Mouse (Mus musculus) layer of hippocampus, adult 11-12 months (tissue): Measurements from ENCODE around the gene Mta3.
A peak's percentile ranks its signal among the peaks of the same experiment; 100 is the strongest.

Experiments
- DNase-seq: peaks from one replicate; pipeline ENCODE4 v3.0.0; 2022; ENCODE audit warnings: low spot score

Gene Mta3

DNA sequence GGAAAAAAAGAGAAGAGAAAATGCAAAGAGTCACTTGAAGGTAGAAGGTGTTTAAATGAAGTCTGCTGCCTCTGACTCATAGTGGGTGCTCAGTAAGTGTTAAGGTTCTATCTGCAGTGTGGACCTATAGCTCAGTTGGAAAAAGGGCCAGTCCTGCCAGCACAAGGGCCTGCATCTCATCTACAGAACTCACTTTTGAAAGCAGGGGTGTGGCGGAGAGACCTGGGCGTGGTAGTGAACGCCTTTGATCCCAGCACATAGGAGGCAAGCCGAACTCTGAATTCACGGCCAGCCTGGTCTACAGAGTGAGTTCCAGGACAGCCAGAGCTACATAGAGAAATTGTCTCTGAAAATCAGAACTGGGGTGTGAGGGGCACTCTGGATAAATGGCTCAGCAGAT, 104.3 kb downstream of the Mta3 start:
- no peak for DNase-seq

DNA sequence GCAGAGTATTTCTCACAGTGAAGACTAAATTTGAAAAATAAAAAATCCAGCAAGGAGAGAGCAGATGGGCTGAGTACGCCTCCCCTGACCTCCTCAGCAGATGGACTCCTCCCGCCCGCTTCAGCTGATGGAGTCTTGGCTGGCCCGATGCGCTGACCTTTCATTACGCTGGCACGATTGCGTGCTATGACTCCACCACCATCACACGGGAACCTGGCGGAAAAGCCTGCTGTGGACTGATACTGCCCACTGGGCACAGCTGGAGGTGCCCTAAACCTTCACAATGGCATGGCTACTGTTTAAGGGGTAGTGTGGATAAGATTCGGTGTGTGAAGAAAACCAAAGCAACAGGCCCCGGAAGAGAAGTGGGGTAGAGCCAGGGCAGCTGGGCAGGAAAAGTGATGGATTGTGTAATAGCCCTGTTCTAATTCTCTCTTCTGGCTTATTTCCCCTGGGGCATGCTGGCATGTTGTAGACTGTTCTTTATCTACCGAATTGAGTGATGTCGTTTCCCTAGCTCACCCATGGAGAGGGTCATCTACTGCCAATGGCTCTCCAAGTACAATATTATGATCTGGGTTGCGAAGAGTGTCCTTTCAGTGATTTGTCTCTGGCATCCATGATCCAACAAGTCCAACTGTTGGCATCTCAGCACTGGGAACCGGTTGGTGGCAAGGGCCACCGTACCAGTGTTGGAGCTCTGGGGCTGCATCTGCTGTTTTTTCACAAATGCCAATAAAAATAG, 106.4 kb downstream of the Mta3 start:
- peak; percentile 37 for DNase-seq

DNA sequence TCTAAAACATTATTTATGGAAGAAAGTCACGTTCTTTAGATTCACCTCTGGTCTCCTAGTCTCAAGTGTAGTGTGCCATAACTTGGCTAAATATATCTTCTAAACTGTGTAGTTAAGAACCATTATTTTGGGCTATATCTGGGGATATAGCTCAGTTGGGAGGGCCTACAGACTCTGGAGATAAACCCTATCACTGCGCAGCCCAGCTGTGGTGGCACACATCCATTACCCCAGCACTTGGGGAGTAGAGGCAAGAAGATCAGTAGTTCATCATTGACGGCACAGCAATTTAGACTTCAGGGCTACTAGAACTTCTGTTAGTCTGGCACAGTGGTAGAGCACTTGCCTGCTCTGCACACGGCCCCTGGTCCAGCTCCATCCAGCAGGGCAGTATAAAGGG, 107.1 kb downstream of the Mta3 start:
- no peak for DNase-seq

DNA sequence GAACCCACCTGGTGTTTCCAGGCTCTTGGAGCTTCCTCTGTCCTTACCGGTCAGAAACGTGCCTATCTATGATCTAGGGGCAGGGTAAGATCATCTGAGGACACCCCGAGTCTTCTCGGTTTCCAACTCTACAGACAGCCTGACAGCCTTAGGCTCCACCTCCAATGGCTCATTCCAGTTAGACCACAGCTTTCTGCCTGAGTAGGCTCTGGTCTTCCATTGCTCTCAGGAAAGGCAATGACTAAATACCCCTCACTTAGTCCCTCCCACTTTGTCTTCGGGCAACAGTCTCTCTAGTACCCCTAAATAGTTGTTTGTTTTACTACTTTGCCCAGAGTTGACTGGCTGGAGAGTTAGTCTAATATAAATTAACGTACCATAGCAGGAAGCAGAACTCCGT, 111.0 kb downstream of the Mta3 start:
- DNase-seq, result no peak

DNA sequence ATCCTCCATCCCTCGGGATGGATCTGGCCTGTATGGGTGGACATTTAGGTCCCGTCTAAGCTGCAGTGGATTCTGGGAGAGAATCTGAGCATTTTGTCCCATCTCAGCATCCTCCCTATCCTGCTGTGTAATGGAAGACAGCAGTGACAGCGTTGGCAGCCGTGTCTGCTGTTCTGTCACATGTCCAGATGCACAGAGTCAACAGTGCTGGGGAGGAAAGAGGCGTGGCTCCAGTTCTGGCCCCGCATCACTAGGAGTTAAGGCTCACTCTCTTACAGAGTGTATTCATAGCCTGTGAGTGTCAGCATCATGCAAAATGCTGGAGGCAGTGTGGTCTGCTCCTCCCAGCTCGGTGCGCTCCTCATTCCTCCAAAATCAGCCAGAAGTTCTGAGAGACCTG, 113.5 kb downstream of the Mta3 start:
- no peak for DNase-seq

DNA sequence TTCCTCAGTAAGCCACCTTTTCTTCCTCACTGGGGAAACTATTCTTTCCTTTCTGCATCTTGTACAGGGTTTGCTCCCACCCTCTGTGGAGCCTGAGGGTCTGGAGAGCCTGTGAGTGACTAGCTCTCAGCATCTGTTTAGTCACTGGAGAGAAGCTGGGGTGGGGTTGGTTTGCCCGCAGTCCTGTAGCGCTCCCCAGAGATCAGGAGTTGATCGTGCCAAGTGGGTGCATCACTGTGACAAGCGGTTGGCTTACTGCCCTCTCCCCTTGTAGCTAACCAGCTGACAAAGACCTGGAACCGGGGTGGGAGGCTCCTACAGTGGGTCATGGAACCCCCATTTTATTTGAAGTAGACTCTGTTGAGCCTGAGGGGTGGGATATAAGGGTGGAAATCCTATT, 114.7 kb downstream of the Mta3 start:
- DNase-seq, result no peak

DNA sequence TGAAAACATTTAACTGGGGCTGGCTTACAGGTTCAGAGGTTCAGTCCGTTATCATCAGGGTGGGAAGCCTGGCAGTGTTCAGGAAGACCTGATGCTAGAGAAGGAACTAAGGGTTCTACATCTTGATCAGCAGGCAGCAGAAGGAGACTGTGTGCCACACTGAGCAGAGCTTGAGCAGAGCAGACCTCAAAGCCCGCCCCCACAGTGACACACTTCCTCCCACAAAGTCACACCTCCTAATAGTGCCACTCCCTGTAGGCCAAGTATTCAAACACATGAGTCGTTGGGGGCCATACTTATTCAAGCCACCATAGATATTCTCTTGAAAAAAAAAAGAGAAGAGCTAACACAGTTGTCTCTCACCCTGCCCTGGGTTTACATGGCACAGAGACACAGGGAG, 115.9 kb downstream of the Mta3 start:
- DNase-seq, result no peak

DNA sequence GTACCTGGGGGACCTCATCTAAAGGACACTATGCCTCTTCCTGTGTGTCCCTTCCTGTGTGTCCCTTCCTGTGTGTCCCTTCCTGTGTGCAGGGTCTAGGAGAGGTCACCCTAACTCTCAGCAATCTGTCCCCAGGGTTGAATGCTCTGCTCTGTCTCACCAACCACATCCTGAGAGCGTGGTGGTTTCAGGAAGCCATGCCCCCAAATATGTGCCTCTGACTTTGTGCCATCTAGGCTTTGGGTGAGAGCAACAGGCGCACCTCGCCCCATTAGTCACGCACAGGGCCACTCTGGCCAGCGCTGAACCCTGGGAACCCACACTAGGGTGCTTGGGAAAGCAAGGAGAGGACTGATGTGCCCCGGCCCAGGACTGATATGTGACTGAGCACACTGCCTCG, 117.9 kb downstream of the Mta3 start:
- no peak for DNase-seq

DNA sequence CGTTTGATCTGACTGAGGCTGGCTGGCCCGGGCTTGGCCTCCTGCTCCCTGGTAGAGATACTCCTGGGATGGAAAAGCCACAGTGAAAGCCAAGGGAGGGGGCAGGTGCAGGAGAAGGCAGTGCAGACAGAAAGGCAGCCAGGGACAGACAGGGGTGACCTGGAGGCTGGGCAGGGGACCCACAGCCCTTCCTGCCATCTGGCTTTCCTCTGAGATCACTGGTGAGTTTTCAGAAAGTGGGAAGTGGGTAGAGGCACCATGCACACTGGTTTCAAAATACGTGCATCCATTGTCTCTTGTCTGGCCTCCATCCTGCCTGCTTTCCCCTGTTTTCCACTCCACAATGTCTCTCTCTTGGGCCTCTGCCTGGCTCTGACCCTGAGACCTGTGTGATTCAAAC, 123.4 kb downstream of the Mta3 start:
- DNase-seq, result no peak

DNA sequence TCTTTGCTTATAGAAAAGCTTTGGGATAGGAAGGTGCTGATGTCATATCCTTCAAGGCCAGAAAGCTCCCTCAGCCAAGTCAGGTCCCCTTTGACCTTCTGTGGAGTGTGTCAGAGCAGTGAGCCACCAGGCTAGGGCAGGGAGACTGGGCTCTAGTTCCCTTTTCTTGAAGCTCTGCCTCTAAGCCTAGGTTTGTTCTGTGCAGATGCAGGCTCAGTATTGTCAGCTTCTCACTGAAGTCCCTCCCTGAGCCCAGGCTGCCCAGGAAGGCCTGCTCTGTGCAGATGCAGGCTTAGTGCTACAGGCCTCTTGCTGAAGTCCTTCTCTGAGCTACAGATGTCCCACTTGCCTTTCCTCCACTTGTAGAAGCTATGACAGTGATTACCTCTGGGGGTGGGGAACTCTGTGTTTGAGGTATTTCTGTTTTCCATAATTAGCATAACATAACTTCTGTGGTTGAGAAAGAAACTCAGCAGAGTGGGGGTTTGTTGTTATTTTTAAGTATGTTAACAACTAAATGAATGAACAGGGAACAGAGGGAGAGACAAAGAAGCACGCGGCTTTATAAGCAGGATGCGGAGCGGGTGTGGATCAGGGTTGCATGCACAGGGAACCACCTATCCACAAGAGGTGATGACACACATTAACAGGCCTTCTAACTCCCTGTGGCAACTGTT, 124.8 kb downstream of the Mta3 start:
- no peak for DNase-seq

DNA sequence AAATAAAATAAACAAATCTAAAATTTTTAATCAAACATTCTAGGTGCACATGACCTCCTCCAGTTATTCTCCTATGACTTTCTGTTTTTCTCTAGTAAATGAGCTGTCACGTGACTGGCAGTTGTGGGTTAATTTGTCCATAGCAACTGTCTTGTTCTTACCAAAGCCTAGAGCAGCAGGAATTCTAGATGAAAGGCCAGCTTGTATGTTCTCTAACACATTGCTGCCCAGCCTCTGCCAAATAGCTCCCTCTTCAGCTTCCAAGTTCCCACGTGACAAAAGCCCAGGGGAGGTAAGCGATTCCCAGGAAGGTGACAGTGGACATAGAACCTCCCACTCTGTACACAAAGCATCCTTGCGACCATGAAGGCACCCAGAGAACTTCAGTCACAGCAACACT, 128.2 kb downstream of the Mta3 start:
- DNase-seq, result no peak

DNA sequence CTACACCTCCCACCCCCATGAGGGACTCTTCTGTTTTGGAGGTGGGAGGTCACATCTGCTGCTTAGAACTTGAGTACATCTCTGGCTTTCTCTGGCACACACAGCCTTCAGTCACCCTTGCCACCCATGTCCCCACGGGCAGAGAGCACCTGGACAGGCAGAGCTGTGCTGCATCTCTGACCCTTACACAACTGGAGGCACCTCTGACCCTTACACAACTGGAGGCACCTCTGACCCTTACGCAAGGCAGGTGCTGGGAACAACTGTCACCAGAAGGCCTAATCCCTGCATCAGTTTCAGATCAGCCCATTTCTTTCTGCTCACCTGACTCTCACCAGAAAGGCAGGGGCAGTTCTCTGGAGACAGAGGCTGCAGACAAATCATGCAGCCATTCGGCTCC, 130.1 kb downstream of the Mta3 start:
- no peak for DNase-seq

DNA sequence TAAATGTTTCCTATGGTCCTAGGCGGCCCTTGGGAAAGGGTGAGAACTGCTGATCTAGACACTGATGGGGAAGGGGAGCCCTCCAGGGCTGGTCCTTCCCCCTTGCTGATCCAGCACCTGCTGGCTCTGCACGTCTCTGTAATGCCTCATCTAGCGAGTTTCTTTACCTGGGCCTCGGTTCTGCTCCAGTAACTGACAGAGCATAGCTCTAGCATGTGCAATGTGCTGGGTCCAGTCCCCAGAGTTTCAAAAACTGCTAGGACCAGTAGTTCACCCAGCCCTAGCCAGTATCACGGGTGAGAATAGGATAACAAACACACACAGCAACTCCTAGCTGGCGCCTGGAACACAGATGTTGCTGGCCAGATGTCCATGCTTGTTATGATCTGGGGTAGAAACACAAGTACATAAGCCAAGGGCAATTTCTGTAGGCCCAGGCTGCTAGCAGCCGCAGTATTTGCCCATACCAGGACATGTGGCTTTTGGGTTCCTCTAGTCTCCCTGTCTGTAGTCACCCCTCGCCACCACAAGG, 131.8 kb downstream of the Mta3 start:
- no peak for DNase-seq

DNA sequence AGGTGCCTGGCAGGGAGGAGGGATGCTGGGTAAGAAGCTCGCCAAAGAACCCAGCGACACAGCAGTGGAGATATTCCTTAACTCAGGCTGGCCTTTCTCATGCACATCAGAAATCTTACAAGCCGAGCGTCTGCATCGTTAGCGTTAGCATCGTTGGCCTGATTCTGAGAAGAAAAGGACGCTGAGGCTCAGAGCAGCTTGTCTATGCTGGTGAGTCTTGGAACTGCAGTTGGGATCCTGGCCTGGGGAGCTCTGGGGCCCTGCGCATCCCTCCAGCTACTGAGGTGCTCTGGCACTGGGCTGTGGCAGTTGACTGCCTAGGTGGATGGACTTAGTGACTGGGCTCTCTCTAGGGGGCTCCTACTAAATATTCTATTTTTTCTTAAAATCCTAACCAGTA, 133.2 kb downstream of the Mta3 start:
- DNase-seq, result no peak

DNA sequence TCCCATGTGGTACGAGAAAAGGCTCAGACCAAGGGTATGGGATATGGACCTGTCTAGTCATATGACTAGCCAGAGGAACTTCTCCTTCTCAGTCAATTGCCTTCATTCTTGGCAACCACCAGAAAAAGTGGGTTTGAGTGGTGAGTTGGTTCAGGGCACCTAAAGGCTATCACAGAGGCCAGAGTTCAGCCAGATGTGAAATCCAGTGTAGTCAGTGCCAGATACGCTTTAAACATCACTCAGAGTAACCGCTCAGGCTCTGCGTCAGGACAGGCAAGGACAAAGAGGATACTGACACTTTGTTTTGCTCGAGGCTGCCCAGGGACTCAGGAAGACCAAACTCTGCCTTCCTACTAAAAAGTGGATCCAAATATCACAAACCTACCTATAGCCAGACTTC, 135.0 kb downstream of the Mta3 start:
- DNase-seq, result no peak

DNA sequence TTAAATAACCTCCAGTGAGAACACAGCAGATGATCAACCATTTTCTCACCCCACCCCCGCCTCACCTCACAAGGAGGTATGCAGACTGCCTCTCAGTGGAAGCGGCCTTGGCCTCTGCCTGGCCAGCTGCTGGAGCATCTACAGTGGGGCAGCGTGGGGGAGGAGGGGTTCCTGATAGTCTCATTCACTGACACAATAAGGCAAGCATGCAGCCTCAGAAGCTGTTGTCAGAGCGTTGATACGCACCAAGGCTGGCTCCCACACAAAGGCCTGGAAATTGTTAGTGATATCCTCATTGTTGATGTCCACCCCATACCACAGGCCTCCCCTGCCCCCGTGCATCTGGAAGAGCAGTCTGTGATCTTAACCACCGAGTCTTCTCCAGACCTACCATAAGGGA, 137.8 kb downstream of the Mta3 start:
- no peak for DNase-seq

DNA sequence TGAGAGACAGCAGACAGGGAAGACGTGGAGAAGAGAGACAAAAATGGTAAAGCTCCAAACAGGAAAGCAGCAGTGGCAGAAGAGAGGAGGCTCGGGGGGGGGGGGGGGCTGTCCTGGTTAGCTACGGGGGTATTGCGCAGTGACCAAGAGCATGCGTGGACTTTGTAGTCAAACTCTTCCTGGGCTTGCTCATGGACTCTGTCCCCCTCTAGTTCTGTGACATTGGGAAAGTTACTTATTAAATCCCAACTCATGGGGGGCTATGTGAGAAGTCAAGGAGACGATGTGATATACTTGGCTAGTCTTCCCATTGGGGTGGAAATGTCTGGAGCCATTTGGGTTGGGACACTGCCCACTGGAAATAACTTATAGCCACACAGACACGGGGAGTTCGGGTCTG, 139.6 kb downstream of the Mta3 start:
- no peak for DNase-seq

DNA sequence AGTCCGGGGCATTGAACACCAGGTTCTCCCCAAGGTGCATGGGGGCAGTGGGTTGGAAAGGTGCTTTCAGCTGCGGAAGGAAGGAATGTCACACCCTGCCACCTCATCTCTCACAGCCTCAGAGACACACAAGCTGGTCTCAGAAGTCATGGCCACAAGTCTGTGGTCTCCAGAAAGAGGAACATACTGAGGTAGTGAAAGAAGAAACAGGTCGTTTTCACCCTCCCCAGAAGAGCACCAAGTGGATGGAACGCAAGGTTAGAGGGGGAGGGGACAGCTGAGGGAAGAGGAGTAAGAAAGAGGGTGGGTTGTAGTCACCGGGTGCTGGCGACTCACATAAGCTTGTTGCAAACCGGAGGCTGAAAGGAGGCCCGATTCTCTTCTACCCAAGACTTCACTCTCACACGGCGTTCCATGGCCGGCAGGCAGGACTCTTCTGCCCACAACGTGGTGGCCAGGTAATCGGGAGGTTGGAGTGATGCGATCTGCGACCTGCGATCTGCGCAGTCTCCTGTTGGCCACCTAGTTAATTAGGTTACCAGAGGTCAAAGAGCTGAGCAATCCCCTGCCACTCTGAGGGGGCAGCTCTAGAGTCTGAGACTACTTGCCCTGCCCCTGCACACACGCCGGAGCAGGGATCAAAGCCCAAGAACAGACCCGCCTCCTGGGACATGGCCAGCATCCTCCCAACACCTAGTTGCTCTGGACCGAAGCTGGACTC, 140.5 kb downstream of the Mta3 start:
- DNase-seq, result no peak

DNA sequence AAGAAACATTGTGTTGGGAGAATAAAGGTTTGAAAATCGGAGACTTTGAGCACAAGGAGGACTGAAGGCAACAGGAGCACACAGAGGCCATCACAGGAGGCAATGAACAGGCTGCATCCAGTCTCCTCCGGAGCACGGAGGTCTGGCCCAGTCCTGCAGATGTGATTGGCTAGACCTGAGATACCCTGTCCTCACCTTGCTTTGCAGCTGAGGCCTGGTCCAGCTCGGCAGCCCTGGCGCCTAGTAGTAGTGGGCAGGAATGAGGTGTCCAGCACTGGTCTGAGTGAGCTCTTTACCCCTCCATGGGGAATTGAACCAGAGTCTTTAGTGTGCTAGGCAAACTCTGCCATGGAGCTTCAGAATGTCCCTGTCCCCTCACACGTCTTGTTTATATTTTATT, 141.1 kb downstream of the Mta3 start:
- DNase-seq, result no peak

DNA sequence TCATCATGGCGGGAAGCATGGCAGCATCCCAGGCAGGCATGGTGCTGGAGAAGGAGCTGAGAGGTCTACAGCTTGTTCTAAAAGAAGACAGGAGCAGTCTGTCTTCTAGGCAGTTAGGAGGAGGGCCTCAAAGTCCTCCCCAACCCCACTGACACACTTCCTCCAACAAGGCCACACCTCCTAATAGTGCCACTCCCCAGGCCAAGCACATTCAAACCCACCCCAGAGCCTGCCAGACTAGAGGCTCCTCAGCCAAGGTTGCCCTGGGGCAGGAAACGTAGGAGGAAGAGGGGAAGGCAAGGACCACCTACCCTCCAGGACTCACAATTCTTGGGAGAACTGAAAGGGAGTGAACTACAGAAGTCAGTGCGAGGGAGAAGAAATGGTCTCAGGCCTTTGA, 141.9 kb downstream of the Mta3 start, which contains the start of gene Haao:
TSS of gene Haao (minus strand) at position 149 of the 400 bp plus-strand sequence.
- DNase-seq, result no peak

DNA sequence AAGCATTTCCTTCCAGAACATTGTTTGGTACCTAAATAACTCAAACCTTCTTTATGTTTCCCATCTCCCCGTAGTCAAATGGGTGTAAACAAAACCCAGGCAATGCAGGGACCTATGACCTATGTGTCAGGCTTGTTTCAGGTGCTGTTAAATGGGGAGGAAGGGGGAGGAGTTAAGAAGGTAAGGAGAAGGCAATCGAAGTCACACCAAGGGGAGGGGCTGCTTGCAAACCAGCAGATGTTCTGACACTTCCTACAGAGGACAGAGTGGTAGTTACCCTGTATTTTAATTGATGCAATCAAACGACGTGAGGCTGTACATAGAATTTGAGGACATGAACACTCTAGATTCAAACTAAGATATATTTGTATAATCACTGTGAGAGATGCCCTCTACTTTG, 142.5 kb downstream of the Mta3 start:
- DNase-seq, result no peak

DNA sequence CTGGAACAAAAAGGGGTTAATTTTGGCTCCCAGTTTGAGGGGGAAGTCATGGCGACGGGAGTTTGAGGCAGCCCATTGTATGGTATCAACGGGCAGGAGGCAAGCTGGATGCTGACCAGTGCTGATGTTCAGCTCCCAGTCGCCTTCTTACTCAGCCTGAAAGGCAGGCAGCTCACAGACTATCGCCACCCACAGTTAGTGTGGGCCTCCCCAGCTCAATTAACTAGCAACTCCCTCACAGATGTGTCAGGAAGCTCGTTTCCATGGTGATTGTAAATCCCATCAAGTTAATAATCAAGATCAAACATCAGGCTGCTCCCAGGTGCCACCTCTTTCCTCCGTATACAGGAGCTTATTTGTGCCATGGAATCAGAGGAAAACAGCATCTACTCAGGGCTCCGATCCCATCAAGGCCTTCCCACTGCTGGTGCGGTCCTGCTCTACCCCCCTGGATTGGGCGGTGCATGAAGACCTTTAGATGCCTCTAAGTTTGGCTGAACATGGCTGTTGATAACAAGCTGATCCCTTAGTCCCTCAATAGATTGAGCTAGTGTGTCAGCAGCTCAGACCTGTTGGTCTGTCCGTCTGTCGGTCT, 143.2 kb downstream of the Mta3 start:
- DNase-seq, result no peak

DNA sequence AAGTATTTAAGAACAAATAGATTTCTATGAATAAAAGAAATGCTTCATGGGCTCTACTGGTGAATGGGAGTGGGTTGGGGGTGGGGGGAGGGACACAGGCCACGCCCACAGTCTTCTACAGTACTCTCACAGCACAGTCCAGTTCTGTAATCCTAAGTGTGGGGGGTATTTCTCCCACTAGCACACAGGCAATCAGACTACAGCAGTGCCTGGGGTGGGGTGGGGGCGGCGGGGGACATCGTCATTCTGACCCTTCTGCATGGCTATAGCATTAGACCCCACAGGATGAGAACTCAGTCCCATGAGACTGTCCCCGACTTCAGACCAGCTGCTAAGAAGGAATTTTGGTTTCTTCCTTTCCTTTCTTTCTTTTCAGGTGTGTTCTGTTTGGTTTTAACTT, 143.8 kb downstream of the Mta3 start:
- DNase-seq, result no peak
